Mouse (Mus musculus) CH12.LX (cell line): ENCODE measurements at regions not wholly inside any gene's neighbourhood (a gene's known extent, or its start where the extent isn't known, plus 50 kb on each side); places are given as distances from the start of the nearest gene placed in this dataset.

ENCODE experiments used
- DNase-seq: peaks from one replicate; pipeline ENCODE4 v3.0.0-alpha.2; 2013; ENCODE audit errors: extremely low read depth
- H3K27ac ChIP-seq: 2 replicates; pipeline ENCODE4 v1.5.1; 2012; ENCODE audit warnings: low read depth, mild to moderate bottlenecking, control low read depth, moderate library complexity; ENCODE audit not compliant: insufficient read depth
- H3K27me3 ChIP-seq: replicated peaks from 2 replicates; pipeline ENCODE3; 2012; ENCODE audit warnings: inconsistent platforms
- H3K36me3 ChIP-seq, 2 experiments: replicated peaks in 1 of 2; 2 replicates each; pipeline versions ENCODE3 to v1.6.1; 2012; ENCODE audit warnings: inconsistent platforms in 1 of 2, low read length in 1 of 2, mild to moderate bottlenecking in 1 of 2, mixed read lengths in 1 of 2, moderate library complexity in 1 of 2; ENCODE audit not compliant: control insufficient read depth in 1 of 2, insufficient read depth in 1 of 2
- H3K4me1 ChIP-seq, 2 experiments: 2 replicates each; pipeline ENCODE4 v1.6.1; 2012; ENCODE audit warnings: inconsistent platforms in 1 of 2, moderate library complexity in 1 of 2; ENCODE audit not compliant: insufficient read depth in 2 of 2, control insufficient read depth in 1 of 2
- H3K4me2 ChIP-seq: 2 replicates; pipeline ENCODE4 v1.6.1; 2012; ENCODE audit warnings: low read depth, mild to moderate bottlenecking, control low read depth; ENCODE audit not compliant: poor library complexity, insufficient read depth, severe bottlenecking
- H3K4me3 ChIP-seq, 3 experiments: fragments of 150-350 bp in 1 of 3; sonication (generic) in 1 of 3; replicated peaks in 1 of 3; 2 replicates each; pipeline versions ENCODE3 to v1.5.1; 2011 to 2012; ENCODE audit warnings: low read depth in 2 of 3, low read length in 2 of 3, mild to moderate bottlenecking in 2 of 3, moderate library complexity in 2 of 3, control low read depth in 1 of 3, improper control_type of control experiment in 1 of 3, inconsistent platforms in 1 of 3, mixed read lengths in 1 of 3; ENCODE audit not compliant: poor library complexity in 1 of 3
- H3K79me2 ChIP-seq: replicated peaks from 2 replicates; pipeline ENCODE4 v1.6.1; 2012; ENCODE audit warnings: mild to moderate bottlenecking, moderate library complexity; ENCODE audit not compliant: control insufficient read depth, poor library complexity, insufficient read depth, severe bottlenecking; ENCODE audit errors: extremely low read depth
- H3K9ac ChIP-seq: 2 replicates; pipeline ENCODE4 v1.6.1; 2012; ENCODE audit warnings: low read depth, mild to moderate bottlenecking, control low read depth, moderate library complexity; ENCODE audit not compliant: insufficient read depth
- H3K9me3 ChIP-seq: replicated peaks from 2 replicates; pipeline ENCODE3; 2012; ENCODE audit warnings: low read length, inconsistent platforms, mixed read lengths
- BHLHE40 ChIP-seq: IDR thresholded peaks from 2 replicates; pipeline ENCODE4 v1.6.1; 2011; ENCODE audit warnings: mild to moderate bottlenecking, low read depth, low read length, improper control_type of control experiment
- CHD2 ChIP-seq: IDR thresholded peaks from 2 replicates; pipeline ENCODE4 v1.6.1; 2011; ENCODE audit warnings: low read length, improper control_type of control experiment
- CTCF ChIP-seq, 2 experiments: IDR thresholded peaks in 1 of 2; conservative IDR thresholded peaks in 1 of 2; 2 replicates each; pipeline ENCODE4 v1.5.1; 2011 to 2012; ENCODE audit warnings: low read depth in 2 of 2, low read length in 2 of 2, improper control_type of control experiment in 1 of 2, inconsistent platforms in 1 of 2, mild to moderate bottlenecking in 1 of 2, moderate library complexity in 1 of 2
- E2F4 ChIP-seq: IDR thresholded peaks from 2 replicates; pipeline ENCODE4 v1.6.1; 2011; ENCODE audit warnings: low read depth, low read length, improper control_type of control experiment; ENCODE audit not compliant: insufficient replicate concordance
- EP300 ChIP-seq: IDR thresholded peaks from 2 replicates; pipeline ENCODE4 v1.6.1; 2011; ENCODE audit warnings: low read length, improper control_type of control experiment
- ETS1 ChIP-seq: conservative IDR thresholded peaks from 2 replicates; pipeline ENCODE4 v1.6.1; 2012; ENCODE audit warnings: low read depth, mild to moderate bottlenecking, inconsistent platforms, low read length, improper control_type of control experiment, moderate library complexity
- GABPA ChIP-seq: IDR thresholded peaks from 2 replicates; pipeline ENCODE4 v1.6.1; 2012; ENCODE audit warnings: low read depth, low read length, improper control_type of control experiment, inconsistent platforms; ENCODE audit not compliant: insufficient replicate concordance
- JUN ChIP-seq: IDR thresholded peaks from 2 replicates; pipeline ENCODE4 v1.6.1; 2011; ENCODE audit warnings: low read depth, mild to moderate bottlenecking, low read length, improper control_type of control experiment, moderate library complexity; ENCODE audit not compliant: insufficient read depth
- JUND ChIP-seq: conservative IDR thresholded peaks from 2 replicates; pipeline ENCODE4 v1.6.1; 2011; ENCODE audit warnings: low read depth, low read length, improper control_type of control experiment
- MAFK ChIP-seq: IDR thresholded peaks from 2 replicates; pipeline ENCODE4 v1.6.1; 2011; ENCODE audit warnings: low read length, improper control_type of control experiment; ENCODE audit not compliant: insufficient replicate concordance
- MAX ChIP-seq: IDR thresholded peaks from 2 replicates; pipeline ENCODE4 v1.6.1; 2011; ENCODE audit warnings: low read length, improper control_type of control experiment
- MEF2A ChIP-seq: IDR thresholded peaks from 2 replicates; pipeline ENCODE4 v1.6.1; 2014; ENCODE audit warnings: low read depth, mild to moderate bottlenecking, inconsistent platforms, low read length, improper control_type of control experiment, borderline replicate concordance
- MXI1 ChIP-seq: IDR thresholded peaks from 2 replicates; pipeline ENCODE4 v1.6.1; 2011; ENCODE audit warnings: mild to moderate bottlenecking, low read depth, low read length, improper control_type of control experiment
- NELFE ChIP-seq: IDR thresholded peaks from 2 replicates; pipeline ENCODE4 v1.6.1; 2011; ENCODE audit warnings: low read depth, low read length, improper control_type of control experiment
- NRF1 ChIP-seq: IDR thresholded peaks from 2 replicates; pipeline ENCODE4 v1.6.1; 2014; ENCODE audit warnings: low read depth, mild to moderate bottlenecking, inconsistent platforms, low read length, improper control_type of control experiment, moderate library complexity
- PAX5 ChIP-seq: IDR thresholded peaks from 2 replicates; pipeline ENCODE4 v1.6.1; 2012; ENCODE audit warnings: low read length, inconsistent platforms, mixed read lengths
- POLR2A ChIP-seq: IDR thresholded peaks from 2 replicates; pipeline ENCODE4 v1.6.1; 2011; ENCODE audit warnings: low read depth, mild to moderate bottlenecking, improper control_type of control experiment, low read length
- POLR2AphosphoS2 ChIP-seq: IDR thresholded peaks from 2 replicates; pipeline ENCODE4 v1.6.1; 2011; ENCODE audit warnings: low read depth, low read length, improper control_type of control experiment
- RAD21 ChIP-seq: IDR thresholded peaks from 2 replicates; pipeline ENCODE4 v1.6.1; 2011; ENCODE audit warnings: low read depth, mild to moderate bottlenecking, low read length, improper control_type of control experiment, moderate library complexity
- RCOR1 ChIP-seq: conservative IDR thresholded peaks from 2 replicates; pipeline ENCODE4 v1.6.1; 2012; ENCODE audit warnings: low read depth, mild to moderate bottlenecking, inconsistent platforms, low read length, improper control_type of control experiment
- SIN3A ChIP-seq: IDR thresholded peaks from 2 replicates; pipeline ENCODE4 v1.6.1; 2012; ENCODE audit warnings: low read length, improper control_type of control experiment, inconsistent platforms
- TBP ChIP-seq: conservative IDR thresholded peaks from 2 replicates; pipeline ENCODE4 v1.6.1; 2011; ENCODE audit warnings: low read depth, low read length, improper control_type of control experiment
- TCF12 ChIP-seq: IDR thresholded peaks from 2 replicates; pipeline ENCODE4 v1.6.1; 2014; ENCODE audit warnings: low read depth, mild to moderate bottlenecking, inconsistent platforms, low read length, improper control_type of control experiment
- USF1 ChIP-seq: IDR thresholded peaks from 2 replicates; pipeline ENCODE4 v1.6.1; 2014; ENCODE audit warnings: low read depth, mild to moderate bottlenecking, inconsistent platforms, low read length, improper control_type of control experiment
- USF2 ChIP-seq: conservative IDR thresholded peaks from 2 replicates; pipeline ENCODE4 v1.6.1; 2011; ENCODE audit warnings: low read depth, low read length, improper control_type of control experiment
- ZKSCAN1 ChIP-seq: IDR thresholded peaks from 2 replicates; pipeline ENCODE4 v1.6.1; 2012; ENCODE audit warnings: low read depth, inconsistent platforms, low read length, improper control_type of control experiment, borderline replicate concordance
- dilution Hi-C: fragments of 300-500 bp; cut with MboI; formaldehyde crosslinking; loops from 2 replicates; pipeline ENCODE4 v1.14.3; 2020; ENCODE audit warnings: low sequenced_read_pairs; ENCODE audit not compliant: extremely low pct_unique_long_range_greater_than_20kb, extremely low pct_ligation_motif_present
- in situ Hi-C: fragments of 300-500 bp; cut with MboI; formaldehyde crosslinking; loops from 3 replicates; pipeline ENCODE4 v1.14.3; 2019; ENCODE audit warnings: low sequenced_read_pairs, low pct_ligation_motif_present, low pct_unique_long_range_greater_than_20kb, mixed read lengths

DNA sequence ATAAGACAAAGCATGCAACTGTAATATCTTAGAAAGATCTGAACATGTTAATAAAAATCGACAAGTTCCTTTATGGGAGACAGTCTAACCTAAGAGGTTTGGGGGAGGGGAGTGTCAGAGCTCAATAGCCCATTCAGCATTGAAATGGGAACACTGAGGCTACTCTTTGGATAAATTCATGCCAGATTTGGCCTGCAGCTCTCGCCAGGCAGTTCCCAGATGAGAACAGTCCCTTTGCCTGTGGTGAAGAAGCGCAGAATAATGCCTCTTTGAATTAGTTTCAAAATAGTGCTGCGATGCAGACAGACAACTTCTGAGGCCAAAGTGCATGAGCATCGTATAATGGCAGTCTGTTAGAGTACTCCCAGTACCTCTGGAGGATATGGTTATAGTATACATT lies 293.6 kb upstream of the Nr2f2 start:
- in situ Hi-C loops, result no loop called here
- H3K4me1 ChIP-seq, result no peaks in the 10 kb centered on the region
- H3K9me3 ChIP-seq, result peaks cover 36% of the 10 kb centered on the region
- no peak overlapping the region for H3K4me2 ChIP-seq
- no peak overlapping the region for H3K9ac ChIP-seq
- H3K27me3 ChIP-seq, result no peaks in the 10 kb centered on the region
- no peak for DNase-seq
- TF ChIP-seq NRF1 (no peak), EP300 (no peak), RAD21 (no peak), TCF12 (no peak), MAFK (no peak), POLR2A (no peak), ZKSCAN1 (no peak), SIN3A (no peak), PAX5 (no peak), RCOR1 (no peak), USF1 (no peak), ETS1 (no peak), BHLHE40 (no peak), MEF2A (no peak)
- TF ChIP-seq, all 38 proteins: peak for 0
- dilution Hi-C loops, result no loop called here
- H3K27ac ChIP-seq, result no peak overlapping the region
- H3K79me2 ChIP-seq, result no peaks in the 10 kb centered on the region
- H3K36me3 ChIP-seq, result no peaks in the 10 kb centered on the region
- H3K4me3 ChIP-seq, result no peak overlapping the region

DNA sequence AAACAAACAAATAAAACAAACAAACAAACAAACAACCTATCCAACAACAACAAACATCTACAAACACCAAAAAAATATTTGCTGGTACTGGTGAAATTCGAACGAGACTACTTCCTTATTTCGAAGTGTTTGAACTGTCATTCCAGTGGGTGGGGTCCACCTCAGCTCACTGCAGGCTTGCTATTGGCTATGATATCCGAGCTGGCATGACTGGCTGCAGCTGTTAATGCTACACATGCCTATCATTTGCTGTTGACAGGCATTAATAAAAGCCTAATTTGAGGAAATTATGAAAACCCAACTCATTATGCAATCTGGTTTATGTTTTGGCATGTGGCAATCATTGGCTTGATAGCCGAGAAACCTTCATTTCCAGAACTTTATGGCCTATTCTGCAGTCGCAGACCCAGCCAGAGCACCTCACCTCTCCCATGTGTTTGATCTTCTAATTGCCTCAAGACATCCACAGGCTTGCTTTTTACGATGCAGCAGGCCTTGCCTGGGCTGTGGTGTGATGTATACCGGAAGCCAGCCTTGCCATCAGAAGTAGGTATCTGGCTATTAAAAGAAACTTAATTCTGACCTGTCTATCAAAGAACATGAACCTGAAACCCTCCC lies 283.3 kb upstream of the Nr2f2 start:
- TF ChIP-seq USF1 (no peak), E2F4 (no peak), NELFE (no peak), POLR2AphosphoS2 (no peak), SIN3A (no peak), CTCF (conservative IDR thresholded peaks at IDR 0.05 in 1 of 2, IDR thresholded peaks at IDR 0.05 in 1 of 2; ENCODE audit: low read depth in 2 of 2, low read length in 2 of 2) (no peak), CHD2 (no peak), GABPA (no peak), JUND (no peak), JUN (no peak), MAX (no peak), USF2 (no peak), BHLHE40 (no peak), POLR2A (no peak), TCF12 (no peak), MXI1 (no peak), TBP (no peak)
- TF ChIP-seq, all 38 proteins: peak for 0
- Histone ChIP-seq H3K27ac (no peak overlapping the region), H3K36me3 (no peaks in the 10 kb centered on the region), H3K4me3 (no peak overlapping the region), H3K9me3 (peaks cover 39% of the 10 kb centered on the region), H3K4me1 (no peaks in the 10 kb centered on the region), H3K27me3 (no peaks in the 10 kb centered on the region), H3K79me2 (no peaks in the 10 kb centered on the region), H3K9ac (no peak overlapping the region), H3K4me2 (no peak overlapping the region)
- in situ Hi-C loops, result no loop called here
- dilution Hi-C loops, result no loop called here
- DNase-seq, result no peak
